Mouse (Mus musculus) heart, adult 2 months (tissue): ENCODE measurements around the gene Kdm2b. TPM values are rescaled to one million over a fixed set of nuclear protein-coding genes. Genes with fewer than 3 reads are reported as not detected.

Experiments
- DNase-seq, 2 experiments: peaks; one replicate each; pipeline ENCODE4 v3.0.0; 2021
- H3K27ac ChIP-seq: fragments of 200-600 bp; 2 replicates; pipeline ENCODE4 v1.8.1; 2022
- H3K27me3 ChIP-seq: fragments of 200-500 bp; 2 replicates; pipeline ENCODE4 v1.6.1; 2012; ENCODE audit warnings: mild to moderate bottlenecking, low read length, inconsistent platforms, mixed read lengths; ENCODE audit not compliant: control insufficient read depth, insufficient read depth
- H3K36me3 ChIP-seq: fragments of 200-500 bp; 2 replicates; pipeline ENCODE4 v1.6.1; 2012; ENCODE audit warnings: low read length, inconsistent platforms; ENCODE audit not compliant: control insufficient read depth, insufficient read depth
- H3K4me1 ChIP-seq: fragments of 200-500 bp; 2 replicates; pipeline ENCODE4 v1.6.1; 2011; ENCODE audit warnings: low read length; ENCODE audit not compliant: control insufficient read depth, insufficient read depth
- H3K4me3 ChIP-seq: fragments of 200-600 bp; 2 replicates; pipeline ENCODE4 v1.8.1; 2022
- H3K79me2 ChIP-seq: fragments of 200-500 bp; replicated peaks from 2 replicates; pipeline ENCODE4 v1.6.1; 2012; ENCODE audit warnings: mild to moderate bottlenecking, inconsistent platforms, low read length, moderate library complexity, mixed read lengths; ENCODE audit not compliant: control insufficient read depth, insufficient read depth
- H3K9ac ChIP-seq: fragments of 200-500 bp; 2 replicates; pipeline ENCODE4 v1.6.1; 2012; ENCODE audit warnings: low read depth, mild to moderate bottlenecking, control low read depth, inconsistent platforms, low read length, mixed read lengths
- CTCF ChIP-seq: fragments of 200-600 bp; IDR thresholded peaks from 2 replicates; pipeline ENCODE4 v1.8.1; 2022; ENCODE audit warnings: antibody characterized with exemption, mild to moderate bottlenecking, moderate library complexity
- EP300 ChIP-seq: fragments of 200-500 bp; IDR thresholded peaks from 2 replicates; pipeline ENCODE4 v1.6.1; 2011; ENCODE audit warnings: low read depth, low read length, control low read depth; ENCODE audit not compliant: insufficient read depth
- POLR2A ChIP-seq: fragments of 200-500 bp; IDR thresholded peaks from 2 replicates; pipeline ENCODE4 v1.6.1; 2011; ENCODE audit warnings: mild to moderate bottlenecking, low read depth, low read length, control low read depth; ENCODE audit not compliant: insufficient read depth
- WGBS: fragments of 180-500 bp; shearing (Covaris S2); methylation state at CpG from one replicate; pipeline ENCODE4 v1.1.7; 2018; 5-methylcytosine and 5-hydroxymethylcytosine counted together
- intact Hi-C: fragments of 180-260 bp; cut with DNase I; formaldehyde crosslinking; loops from one replicate; pipeline ENCODE4 v1.15.1; 2025
- polyA plus RNA-seq: library from polyadenylated mRNA; depleted of rRNA; stranded (reverse); fragments of >200 nt; gene quantifications from 2 replicates; pipeline ENCODE4 v1.2.3, GENCODE M21; 2012
- total RNA-seq, 2 experiments: library from RNA; stranded (reverse); gene quantifications; 2 replicates each; pipeline ENCODE4 v1.2.3; 2021

Gene Kdm2b
- total and polyA plus RNA-seq, 3 experiments = 8.2 to 14.6 (median 12.5) TPM

DNA sequence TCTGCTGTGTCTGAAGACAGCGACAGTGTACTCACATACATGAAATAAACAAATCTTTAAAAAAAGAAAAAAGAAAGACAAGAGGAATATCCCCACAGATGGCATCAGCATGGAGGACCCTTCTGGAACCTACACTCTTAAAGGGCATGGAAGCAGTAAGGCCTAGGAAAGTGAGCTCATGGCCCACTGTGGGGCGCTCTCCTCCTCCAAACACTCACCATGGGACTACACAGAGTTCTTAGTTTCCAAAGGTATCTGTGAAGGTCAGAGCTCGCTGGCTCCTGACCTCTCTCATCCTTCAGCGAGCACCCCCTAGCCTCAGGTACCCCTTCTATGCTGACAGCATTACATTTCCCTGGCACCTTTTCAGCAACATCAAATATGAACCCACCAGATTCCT is 53.8 kb downstream of the Kdm2b start:
- H3K4me3 ChIP-seq = no peak overlapping the region
- 90% methylated on average over 4 of the region's 4 CpGs for WGBS
- H3K27me3 ChIP-seq = no peaks in the 10 kb centered on the region
- no peaks in the 10 kb centered on the region for H3K4me1 ChIP-seq
- no peak overlapping the region for H3K27ac ChIP-seq
- intact Hi-C loops = no loop called here
- no peaks in the 10 kb centered on the region for H3K36me3 ChIP-seq
- H3K9ac ChIP-seq = no peak overlapping the region
- no peak for DNase-seq
- no peaks in the 10 kb centered on the region for H3K79me2 ChIP-seq
- TF ChIP-seq CTCF = 0 out of 2 replicates have a peak, but pooled peaks have one; percentile 8
- TF ChIP-seq EP300 = no peak

DNA sequence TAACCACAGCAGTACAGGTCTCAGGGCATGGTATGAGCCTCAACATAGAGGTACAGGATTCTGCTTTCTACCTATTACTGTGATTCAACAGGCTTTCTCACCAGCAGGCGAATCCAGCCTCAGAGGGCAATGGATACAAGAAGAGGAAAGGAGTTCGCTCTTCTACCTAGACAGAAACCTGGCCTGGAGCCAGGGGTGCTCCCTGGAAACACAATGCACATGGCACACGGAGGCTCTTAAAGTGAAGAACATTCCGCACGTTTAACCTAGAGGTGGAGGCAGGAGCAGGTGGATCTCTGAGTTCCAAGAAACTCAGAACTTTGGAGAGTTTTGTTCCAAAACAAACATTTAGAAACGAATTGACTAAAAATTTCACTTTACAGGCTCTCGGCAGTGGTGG is 58.6 kb downstream of the Kdm2b start:
- intact Hi-C loops = no loop called here
- no peaks in the 10 kb centered on the region for H3K27me3 ChIP-seq
- H3K36me3 ChIP-seq = no peaks in the 10 kb centered on the region
- no peaks in the 10 kb centered on the region for H3K79me2 ChIP-seq
- no peak overlapping the region for H3K27ac ChIP-seq
- 47% methylated on average over 7 of the region's 7 CpGs for WGBS
- no peak for TF ChIP-seq POLR2A
- TF ChIP-seq CTCF = no peak
- no peak for TF ChIP-seq EP300
- no peak for DNase-seq
- no peak overlapping the region for H3K4me3 ChIP-seq
- peaks cover 3% of the 10 kb centered on the region for H3K4me1 ChIP-seq
- H3K9ac ChIP-seq = no peak overlapping the region

GRCm38 (mm10) chr5:122928293-122928692 is 61.3 kb downstream of the Kdm2b start:
- Histone ChIP-seq H3K36me3 (0 out of 2 replicates have a peak, but pooled peaks cover 2% of the 10 kb centered on the region), H3K4me3 (no peak overlapping the region), H3K79me2 (no peaks in the 10 kb centered on the region), H3K27ac (no peak overlapping the region), H3K9ac (no peak overlapping the region), H3K4me1 (peaks cover 5% of the 10 kb centered on the region), H3K27me3 (no peaks in the 10 kb centered on the region)
- intact Hi-C loops = loop anchor here (5.0 kb wide), 1 partner anchor 119 kb away; the partner anchor contains the start of gene Morn3
- TF ChIP-seq CTCF (no peak), POLR2A (no peak), EP300 (no peak)
- no peak for DNase-seq
- WGBS = 79% methylated on average over 3 of the region's 3 CpGs

DNA sequence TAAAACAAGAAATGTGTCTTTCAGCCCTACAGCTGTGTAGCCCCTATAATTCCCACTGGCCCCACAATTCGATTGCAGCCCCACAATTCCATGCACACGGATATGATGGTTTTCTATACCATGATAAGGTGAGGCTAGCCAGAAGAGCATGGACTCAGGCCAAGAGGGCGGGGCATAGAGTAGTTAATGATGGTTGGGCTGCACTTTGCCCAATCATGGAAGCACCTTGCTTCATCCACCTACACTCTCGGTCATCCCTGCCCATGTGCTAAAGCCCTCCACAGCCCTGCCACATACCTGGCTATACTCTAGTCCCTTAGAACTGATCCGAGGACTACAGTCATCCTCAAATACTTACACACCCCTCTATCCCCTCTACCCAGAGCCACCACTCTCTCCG is 61.9 kb downstream of the Kdm2b start:
- no peak overlapping the region for H3K9ac ChIP-seq
- TF ChIP-seq CTCF (no peak), EP300 (no peak), POLR2A (no peak)
- H3K27ac ChIP-seq = peak overlapping the region; percentile 12; the same call in 1 of the 2 replicates
- H3K4me1 ChIP-seq = peaks cover 5% of the 10 kb centered on the region
- intact Hi-C loops = loop anchor here (5.0 kb wide), 1 partner anchor 120 kb away; the partner anchor contains the start of gene Morn3
- DNase-seq = no peak
- H3K4me3 ChIP-seq = no peak overlapping the region
- H3K79me2 ChIP-seq = no peaks in the 10 kb centered on the region
- 0 out of 2 replicates have a peak, but pooled peaks cover 2% of the 10 kb centered on the region for H3K36me3 ChIP-seq
- H3K27me3 ChIP-seq = no peaks in the 10 kb centered on the region
- 66% methylated on average over 6 of the region's 6 CpGs for WGBS

DNA sequence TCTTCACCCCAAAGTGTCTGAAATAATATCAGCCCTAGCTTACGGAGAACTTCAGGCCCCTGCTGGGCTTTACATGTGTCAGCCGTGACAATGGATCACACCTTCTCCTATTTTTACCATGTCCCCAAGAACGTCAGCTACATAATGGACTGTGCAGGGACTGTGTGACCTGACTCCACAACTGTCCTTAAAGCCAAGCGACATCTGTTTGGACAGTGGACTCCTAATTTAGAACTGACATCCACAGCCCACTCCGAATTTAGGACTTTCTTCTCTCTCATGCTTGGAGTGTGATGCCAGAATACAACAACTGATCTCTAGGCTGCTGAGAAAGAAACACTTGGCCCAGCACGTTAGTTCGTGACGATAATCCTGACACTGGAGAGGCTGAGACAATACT is 62.5 kb downstream of the Kdm2b start:
- WGBS = 67% methylated on average over 8 of the region's 8 CpGs
- no peak for DNase-seq
- TF ChIP-seq POLR2A (no peak), EP300 (no peak), CTCF (no peak)
- H3K36me3 ChIP-seq = 0 out of 2 replicates have a peak, but pooled peaks cover 2% of the 10 kb centered on the region
- H3K27ac ChIP-seq = peak overlapping the region; percentile 12
- no peak overlapping the region for H3K9ac ChIP-seq
- H3K4me3 ChIP-seq = no peak overlapping the region
- H3K4me1 ChIP-seq = peaks cover 5% of the 10 kb centered on the region
- H3K79me2 ChIP-seq = no peaks in the 10 kb centered on the region
- no peaks in the 10 kb centered on the region for H3K27me3 ChIP-seq
- intact Hi-C loops = loop anchor here (5.0 kb wide), 1 partner anchor 120 kb away; the partner anchor contains the start of gene Morn3

DNA sequence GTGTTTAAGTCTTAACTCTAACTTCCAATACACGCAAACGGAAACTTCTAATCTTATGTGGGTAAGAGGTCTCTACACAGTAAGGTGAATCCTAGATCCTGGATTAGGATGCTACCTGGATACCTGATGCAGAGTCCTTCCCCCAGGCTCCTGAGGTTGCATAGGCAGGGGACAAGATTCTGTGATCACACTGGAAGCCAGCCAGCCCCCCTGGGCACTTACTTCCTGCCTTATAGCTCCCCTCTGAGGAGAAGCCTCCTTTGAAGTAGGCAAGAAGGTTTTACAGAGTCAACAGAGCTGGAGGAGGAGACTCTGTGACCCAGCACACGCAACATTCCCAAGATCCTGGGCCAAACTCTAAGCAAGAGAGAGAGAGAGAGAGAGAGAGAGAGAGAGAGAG is 63.3 kb downstream of the Kdm2b start:
- Histone ChIP-seq H3K4me1 (peaks cover 5% of the 10 kb centered on the region), H3K4me3 (no peak overlapping the region), H3K27me3 (no peaks in the 10 kb centered on the region), H3K9ac (no peak overlapping the region), H3K79me2 (no peaks in the 10 kb centered on the region), H3K36me3 (0 out of 2 replicates have a peak, but pooled peaks cover 2% of the 10 kb centered on the region), H3K27ac (no peak overlapping the region)
- intact Hi-C loops = loop anchor here (5.0 kb wide), 1 partner anchor 121 kb away; the partner anchor contains the start of gene Morn3
- DNase-seq = no peak
- TF ChIP-seq CTCF (no peak), POLR2A (no peak), EP300 (no peak)
- 82% methylated on average over 3 of the region's 3 CpGs for WGBS
